Mouse (Mus musculus): ENCODE results near the gene Sept1. TPM values are rescaled to one million over a fixed set of nuclear protein-coding genes. Genes with fewer than 3 reads are reported as not detected.

Sept1 gene
- polyA plus RNA-seq, 1 experiment from 2014 or later: 34.1 TPM

DNA sequence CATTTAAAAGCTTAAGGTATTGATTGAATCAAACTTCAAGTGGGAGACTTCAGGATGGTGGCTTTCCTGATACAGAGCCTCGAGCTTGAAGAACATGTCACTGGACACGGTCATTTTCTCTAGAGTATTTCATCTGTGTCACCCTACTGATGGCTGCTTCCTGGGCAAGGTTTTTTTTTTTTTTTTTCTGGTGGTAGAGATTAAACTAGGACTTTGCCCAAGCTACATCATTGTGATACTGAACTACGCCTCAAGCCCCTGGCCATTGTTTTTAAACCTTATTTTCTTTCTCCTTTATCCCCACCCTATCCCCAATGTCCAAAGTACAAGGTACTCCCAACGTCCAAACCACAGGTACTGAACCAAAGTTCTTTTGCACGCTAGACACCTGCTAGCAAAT lies 37.7 kb upstream of the Sept1 start:
- Histone ChIP-seq H3K9me3 (peaks cover 15% of the 10 kb centered on the region; the same call in 1 of the 2 replicates), H3K36me3 (peaks cover 38% of the 10 kb centered on the region), H3K4me2 (no peak overlapping the region), H3K4me3 (replicated peaks) (no peak overlapping the region), H3K27me3 (no peaks in the 10 kb centered on the region), H3K27ac (no peak overlapping the region), H3K9ac (replicated peaks) (no peak overlapping the region), H3K4me1 (replicated peaks) (peaks cover 12% of the 10 kb centered on the region)
- ATAC-seq (ENCODE audit: insufficient number of reproducible peaks, insufficient read depth, low FRiP score, low TSS enrichment, low read depth): no peak
- 92% methylated on average over 5 of the region's 5 CpGs for WGBS

DNA sequence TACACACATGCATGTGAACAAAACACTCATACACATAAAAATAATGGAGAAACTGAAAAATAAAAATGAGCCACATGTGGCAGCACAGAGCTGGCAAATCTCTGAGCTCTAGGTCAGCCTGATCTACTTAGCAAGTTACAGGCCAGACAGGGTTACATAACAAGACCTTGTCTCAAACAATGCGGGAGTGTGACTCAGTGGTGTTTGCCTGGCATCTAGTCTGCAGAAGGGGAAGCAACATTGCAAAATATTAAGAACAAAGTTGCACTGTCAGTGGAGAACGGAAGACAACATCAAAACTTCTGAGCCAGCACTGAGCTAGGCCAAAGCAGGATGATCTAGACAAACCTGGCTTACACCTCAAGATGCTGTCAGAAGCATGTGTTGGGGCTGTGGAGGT lies 37.3 kb upstream of the Sept1 start:
- Histone ChIP-seq H3K4me2 (no peak overlapping the region), H3K4me3 (replicated peaks) (no peak overlapping the region), H3K9me3 (peaks cover 15% of the 10 kb centered on the region; the same call in 1 of the 2 replicates), H3K27ac (no peak overlapping the region), H3K36me3 (peaks cover 38% of the 10 kb centered on the region), H3K9ac (replicated peaks) (no peak overlapping the region), H3K27me3 (no peaks in the 10 kb centered on the region), H3K4me1 (replicated peaks) (peaks cover 12% of the 10 kb centered on the region)
- ATAC-seq (ENCODE audit: insufficient number of reproducible peaks, insufficient read depth, low FRiP score, low TSS enrichment, low read depth): no peak
- WGBS: 95% methylated on average over 2 of the region's 2 CpGs

DNA sequence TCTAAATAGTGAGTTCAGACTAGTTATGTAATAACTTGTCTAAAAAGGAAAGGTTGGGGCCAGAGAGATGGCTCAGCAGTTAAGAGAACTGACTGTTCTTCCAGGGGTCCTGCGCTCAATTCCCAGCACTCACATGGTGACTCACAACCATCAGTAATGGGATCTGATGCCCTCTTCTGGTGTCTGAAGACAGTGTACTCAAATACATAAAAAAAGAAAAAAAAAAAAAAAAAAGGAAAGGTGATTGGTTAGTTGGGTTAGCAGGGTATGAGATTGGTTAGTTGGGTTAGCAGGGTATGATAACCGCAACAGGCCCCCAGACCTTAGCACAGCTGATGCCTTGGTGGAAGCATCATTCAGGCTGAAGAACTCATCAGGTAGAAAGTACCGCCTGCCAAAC lies 30.6 kb upstream of the Sept1 start:
- no peak for ATAC-seq (ENCODE audit: insufficient number of reproducible peaks, insufficient read depth, low FRiP score, low TSS enrichment, low read depth)
- Histone ChIP-seq H3K4me3 (replicated peaks) (no peak overlapping the region), H3K4me1 (replicated peaks) (peaks cover 18% of the 10 kb centered on the region), H3K9ac (replicated peaks) (no peak overlapping the region), H3K4me2 (no peak overlapping the region), H3K27me3 (no peaks in the 10 kb centered on the region), H3K36me3 (peaks cover 7% of the 10 kb centered on the region; the same call in 1 of the 2 replicates), H3K27ac (no peak overlapping the region), H3K9me3 (peaks cover 5% of the 10 kb centered on the region; the same call in 1 of the 2 replicates)
- WGBS: 86% methylated on average over 3 of the region's 3 CpGs

DNA sequence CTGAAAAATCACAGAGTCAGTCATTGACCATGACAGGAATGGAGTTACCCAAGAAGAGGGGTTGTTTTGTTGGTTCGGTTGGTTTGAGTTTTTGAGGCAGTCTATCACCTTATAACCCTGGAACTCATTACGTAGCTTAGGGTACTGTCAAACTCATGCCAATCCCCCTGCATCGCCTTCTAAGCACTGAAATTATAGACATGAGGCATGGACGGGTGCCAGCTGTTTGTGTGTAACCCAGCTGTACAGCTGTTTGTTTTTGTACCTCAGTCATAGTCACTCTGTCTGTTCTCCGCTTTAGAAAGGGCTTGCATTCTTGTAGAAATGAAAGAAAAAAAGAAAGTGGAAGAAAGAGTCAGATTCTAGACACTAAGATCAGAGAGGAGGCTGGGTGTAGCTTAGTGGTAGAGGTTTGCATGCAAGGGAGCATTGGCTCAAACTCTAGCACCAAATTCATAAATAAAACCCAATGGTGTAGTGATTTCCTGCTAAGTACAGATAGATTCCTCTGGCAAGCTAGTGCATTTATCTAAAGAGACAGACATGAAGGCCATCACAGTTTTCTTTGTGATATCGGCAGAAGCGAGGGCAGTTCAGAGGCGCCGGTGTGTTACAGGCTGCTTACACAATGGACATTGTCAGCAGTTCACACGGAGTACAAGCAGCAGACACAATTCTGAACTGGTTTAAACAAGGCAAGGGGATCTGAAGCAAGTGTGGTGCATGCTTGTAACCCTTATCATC lies 29.5 kb upstream of the Sept1 start:
- no peaks in the 10 kb centered on the region for H3K9me3 ChIP-seq
- no peaks in the 10 kb centered on the region for H3K27me3 ChIP-seq
- H3K27ac ChIP-seq: no peak overlapping the region
- H3K4me2 ChIP-seq: no peak overlapping the region
- WGBS: 85% methylated on average over 10 of the region's 10 CpGs
- no peak overlapping the region for H3K9ac ChIP-seq (replicated peaks)
- H3K4me3 ChIP-seq (replicated peaks): no peak overlapping the region
- peaks cover 11% of the 10 kb centered on the region for H3K36me3 ChIP-seq
- ATAC-seq (ENCODE audit: insufficient number of reproducible peaks, insufficient read depth, low FRiP score, low TSS enrichment, low read depth): no peak
- H3K4me1 ChIP-seq (replicated peaks): peaks cover 18% of the 10 kb centered on the region

DNA sequence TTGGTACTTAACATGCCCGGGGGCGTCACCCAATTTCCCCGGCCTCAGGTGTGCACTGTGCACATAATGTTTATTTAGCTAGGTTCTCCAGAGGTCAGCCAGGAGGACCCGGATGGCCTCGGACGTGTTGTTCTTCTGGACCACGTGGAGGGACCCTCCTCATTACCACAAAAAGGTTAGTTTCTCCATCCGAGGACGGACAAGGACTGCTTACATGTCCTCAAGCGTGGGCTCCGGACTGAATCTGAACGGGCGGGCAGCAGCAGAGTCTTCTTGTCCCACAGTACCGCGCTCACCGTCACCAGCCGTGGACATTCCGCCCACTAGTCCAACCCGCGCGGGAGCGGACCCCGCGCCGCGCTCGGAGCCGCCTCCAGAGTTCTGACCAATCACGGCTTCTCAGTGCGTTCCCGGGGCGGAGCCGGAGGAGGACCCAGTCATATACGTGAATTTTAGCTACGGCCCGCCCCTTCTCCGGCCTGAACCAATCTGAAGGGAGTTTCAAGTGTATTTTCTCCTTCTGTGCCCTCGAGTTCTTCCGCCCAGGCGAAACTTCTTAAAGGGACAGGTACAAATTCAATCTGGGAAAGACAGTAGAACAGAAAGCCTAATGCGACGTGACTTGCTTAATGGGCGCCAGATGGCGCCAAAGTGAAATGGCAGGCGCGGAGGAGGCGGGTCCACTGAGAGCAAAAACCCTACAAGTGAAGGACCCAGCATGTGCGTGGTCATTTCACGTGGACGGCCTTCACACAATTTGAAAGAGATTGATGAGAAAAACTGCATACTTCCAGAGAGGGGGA lies 27.6 kb upstream of the Sept1 start, which contains the start of gene Dctpp1:
TSS of gene Dctpp1 (minus strand) at position 401 of the 803 bp plus-strand sequence.
- Histone ChIP-seq H3K27me3 (no peaks in the 10 kb centered on the region), H3K9me3 (no peaks in the 10 kb centered on the region), H3K4me2 (peak within 1 kb of the TSS; percentile 71), H3K36me3 (peaks cover 23% of the 10 kb centered on the region), H3K9ac (replicated peaks) (peak within 1 kb of the TSS; percentile 75), H3K4me1 (replicated peaks) (peaks cover 18% of the 10 kb centered on the region), H3K27ac (0 out of 2 replicates have a peak within 1 kb of the TSS, but pooled peaks have one; percentile 29), H3K4me3 (replicated peaks) (peak within 1 kb of the TSS; percentile 69)
- peak; percentile 98 for ATAC-seq (ENCODE audit: insufficient number of reproducible peaks, insufficient read depth, low FRiP score, low TSS enrichment, low read depth)
- under 1% methylated on average over 50 of the region's 50 CpGs for WGBS

DNA sequence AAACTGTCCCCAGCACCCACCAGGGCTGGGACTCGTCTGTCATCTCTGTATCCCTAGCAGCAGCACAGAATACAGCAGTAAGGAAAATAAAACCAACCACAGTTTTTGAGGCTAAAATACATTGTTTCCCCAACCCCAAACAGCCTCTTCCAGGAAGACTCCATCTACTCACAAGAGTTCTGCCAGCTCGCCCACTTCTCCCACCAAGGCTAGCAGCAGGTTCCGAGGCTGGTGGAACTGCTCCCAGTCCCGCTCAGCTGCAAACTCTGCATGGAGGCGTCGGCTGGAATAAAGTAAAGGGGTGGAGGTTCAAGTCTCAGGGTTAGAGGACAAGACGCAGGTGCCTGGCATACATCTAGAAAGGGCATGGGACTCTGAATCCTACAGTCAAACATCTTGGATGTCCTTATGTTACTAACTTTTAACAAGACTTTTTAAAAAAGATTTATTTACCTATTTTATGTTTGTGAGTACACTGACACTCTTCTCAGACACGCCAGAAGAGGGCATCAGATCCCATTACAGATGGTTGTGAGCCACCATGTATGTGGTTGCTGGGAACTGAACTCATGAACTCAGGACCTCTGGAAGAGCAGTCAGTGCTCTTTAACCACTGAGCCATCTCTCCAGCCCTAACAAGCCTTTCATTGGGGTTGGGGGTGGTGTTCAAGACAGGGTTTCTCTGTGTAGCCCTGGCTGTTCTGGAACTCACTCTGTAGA lies 26.4 kb upstream of the Sept1 start:
- ATAC-seq (ENCODE audit: insufficient number of reproducible peaks, insufficient read depth, low FRiP score, low TSS enrichment, low read depth): no peak
- H3K4me2 ChIP-seq: peak overlapping the region; percentile 71
- peak overlapping the region; percentile 69 for H3K4me3 ChIP-seq (replicated peaks)
- peaks cover 27% of the 10 kb centered on the region for H3K4me1 ChIP-seq (replicated peaks)
- no peaks in the 10 kb centered on the region for H3K9me3 ChIP-seq
- 78% methylated on average over 8 of the region's 8 CpGs for WGBS
- no peak overlapping the region for H3K9ac ChIP-seq (replicated peaks)
- no peak overlapping the region for H3K27ac ChIP-seq
- H3K36me3 ChIP-seq: peaks cover 23% of the 10 kb centered on the region
- no peaks in the 10 kb centered on the region for H3K27me3 ChIP-seq

DNA sequence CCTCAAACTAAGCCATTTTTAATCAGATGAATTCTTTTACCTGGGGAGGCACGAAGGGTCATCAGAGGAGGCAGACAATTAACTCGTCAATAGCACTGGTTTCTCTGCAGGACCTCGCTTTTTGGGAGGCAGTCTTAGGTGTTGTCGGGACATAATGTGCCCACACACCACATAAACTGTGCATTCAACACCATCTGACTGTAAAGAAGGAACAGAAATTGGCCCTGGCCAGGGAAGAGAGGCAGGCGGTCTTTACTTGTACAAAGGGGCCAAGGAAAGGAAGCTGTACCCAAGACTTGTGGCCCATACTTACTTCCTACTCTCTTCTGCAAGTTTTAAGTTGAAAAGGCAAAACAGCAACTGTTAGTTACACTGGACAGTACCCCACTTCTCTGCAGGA lies 23.6 kb upstream of the Sept1 start:
- H3K9ac ChIP-seq (replicated peaks): no peak overlapping the region
- no peak for ATAC-seq (ENCODE audit: insufficient number of reproducible peaks, insufficient read depth, low FRiP score, low TSS enrichment, low read depth)
- H3K27ac ChIP-seq: no peak overlapping the region
- 86% methylated on average over 5 of the region's 5 CpGs for WGBS
- H3K36me3 ChIP-seq: peaks cover 29% of the 10 kb centered on the region
- H3K4me2 ChIP-seq: no peak overlapping the region
- no peaks in the 10 kb centered on the region for H3K9me3 ChIP-seq
- no peaks in the 10 kb centered on the region for H3K27me3 ChIP-seq
- H3K4me1 ChIP-seq (replicated peaks): peaks cover 27% of the 10 kb centered on the region
- H3K4me3 ChIP-seq (replicated peaks): no peak overlapping the region

DNA sequence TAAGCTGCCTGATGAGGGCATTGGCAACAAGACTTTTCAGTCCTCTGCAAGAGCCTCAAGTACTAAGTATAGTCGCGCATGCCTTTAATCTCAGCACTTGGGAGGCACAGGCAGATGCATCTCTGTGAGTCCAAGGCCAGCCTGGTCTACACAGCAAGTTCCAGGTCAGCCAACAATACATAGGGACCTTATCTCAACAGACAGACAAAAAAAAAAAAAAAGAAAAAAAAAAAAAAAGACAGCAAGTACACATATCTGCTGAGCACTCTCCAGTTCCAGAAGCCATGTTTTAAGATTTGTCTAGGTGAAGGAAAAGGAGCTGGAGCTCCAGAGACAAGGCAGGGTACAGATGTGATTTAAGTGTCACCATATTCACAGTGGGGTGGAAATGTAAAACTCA lies 23.0 kb upstream of the Sept1 start:
- Histone ChIP-seq H3K27me3 (no peaks in the 10 kb centered on the region), H3K9ac (replicated peaks) (no peak overlapping the region), H3K4me2 (no peak overlapping the region), H3K36me3 (peaks cover 33% of the 10 kb centered on the region), H3K9me3 (no peaks in the 10 kb centered on the region), H3K4me1 (replicated peaks) (peaks cover 23% of the 10 kb centered on the region), H3K4me3 (replicated peaks) (no peak overlapping the region), H3K27ac (no peak overlapping the region)
- no peak for ATAC-seq (ENCODE audit: insufficient number of reproducible peaks, insufficient read depth, low FRiP score, low TSS enrichment, low read depth)
- 88% methylated on average over 2 of the region's 2 CpGs for WGBS

DNA sequence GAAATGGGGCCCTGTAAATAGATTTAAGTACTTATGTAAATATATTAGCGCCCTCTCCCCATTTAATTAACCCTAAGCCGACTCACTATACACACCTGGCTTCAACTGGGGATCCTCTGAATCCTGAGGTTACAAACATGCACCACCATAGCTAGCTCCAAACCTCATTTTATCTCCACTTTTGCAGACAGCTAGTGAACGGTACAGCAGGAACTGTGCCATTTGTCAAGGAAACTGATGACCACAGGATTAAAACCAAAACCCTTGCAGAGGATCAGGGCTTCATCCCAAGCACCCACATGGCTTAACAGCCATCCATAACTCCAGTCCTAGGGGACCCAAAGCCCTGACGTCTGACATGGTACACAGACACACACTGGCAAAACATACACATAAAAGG lies 22.1 kb upstream of the Sept1 start:
- H3K4me1 ChIP-seq (replicated peaks): peaks cover 22% of the 10 kb centered on the region
- peak overlapping the region; percentile 51 for H3K4me3 ChIP-seq (replicated peaks)
- peaks cover 40% of the 10 kb centered on the region for H3K36me3 ChIP-seq
- peak overlapping the region; percentile 77 for H3K9ac ChIP-seq (replicated peaks)
- peak overlapping the region; percentile 87 for H3K4me2 ChIP-seq
- peak overlapping the region; percentile 92; the same call in 1 of the 2 replicates for H3K27ac ChIP-seq
- no peaks in the 10 kb centered on the region for H3K9me3 ChIP-seq
- 16% methylated on average over 4 of the region's 4 CpGs for WGBS
- no peaks in the 10 kb centered on the region for H3K27me3 ChIP-seq
- no peak for ATAC-seq (ENCODE audit: insufficient number of reproducible peaks, insufficient read depth, low FRiP score, low TSS enrichment, low read depth)

DNA sequence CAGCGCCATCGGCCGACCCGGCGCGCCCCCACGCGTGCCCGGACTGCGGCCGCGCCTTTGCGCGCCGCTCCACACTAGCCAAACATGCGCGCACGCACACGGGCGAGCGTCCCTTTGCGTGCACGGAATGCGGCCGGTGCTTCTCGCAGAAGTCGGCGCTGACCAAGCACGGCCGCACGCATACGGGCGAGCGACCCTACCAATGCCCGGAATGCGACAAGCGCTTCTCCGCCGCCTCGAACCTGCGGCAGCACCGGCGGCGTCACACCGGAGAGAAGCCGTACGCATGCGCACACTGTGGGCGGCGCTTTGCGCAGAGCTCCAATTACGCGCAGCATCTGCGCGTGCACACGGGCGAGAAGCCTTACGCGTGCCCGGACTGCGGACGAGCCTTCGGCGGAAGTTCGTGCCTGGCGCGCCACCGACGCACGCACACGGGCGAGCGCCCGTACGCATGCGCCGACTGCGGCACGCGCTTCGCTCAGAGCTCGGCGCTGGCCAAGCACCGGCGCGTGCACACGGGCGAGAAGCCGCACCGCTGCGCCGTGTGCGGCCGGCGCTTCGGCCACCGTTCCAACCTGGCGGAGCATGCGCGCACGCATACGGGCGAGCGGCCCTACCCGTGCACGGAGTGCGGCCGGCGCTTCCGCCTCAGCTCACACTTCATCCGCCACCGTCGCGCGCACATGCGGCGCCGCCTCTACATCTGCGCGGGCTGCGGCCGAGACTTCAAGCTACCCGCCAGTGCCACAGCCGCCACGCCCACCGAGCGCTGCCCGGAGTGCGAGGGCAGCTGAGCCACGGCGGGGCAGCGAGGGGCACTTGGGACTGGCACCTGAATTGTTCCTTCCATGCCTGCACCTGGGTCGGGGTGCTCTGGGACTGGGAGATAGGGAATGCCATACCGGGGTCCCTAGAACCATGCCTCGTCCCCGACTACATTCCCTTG lies 21.2 kb upstream of the Sept1 start:
- ATAC-seq (ENCODE audit: insufficient number of reproducible peaks, insufficient read depth, low FRiP score, low TSS enrichment, low read depth): peak; percentile 94
- Histone ChIP-seq H3K27me3 (no peaks in the 10 kb centered on the region), H3K27ac (peak overlapping the region; percentile 92), H3K4me3 (replicated peaks) (peak overlapping the region; percentile 51), H3K9ac (replicated peaks) (peak overlapping the region; percentile 77), H3K4me2 (peak overlapping the region; percentile 87), H3K9me3 (no peaks in the 10 kb centered on the region), H3K36me3 (peaks cover 49% of the 10 kb centered on the region), H3K4me1 (replicated peaks) (peaks cover 12% of the 10 kb centered on the region)
- under 1% methylated on average over 136 of the region's 136 CpGs for WGBS

Data from limb, embryonic 12.5 days (tissue).